Mouse (Mus musculus) neural tube, embryonic 13.5 days (tissue): ENCODE measurements around the gene Pkp4. TPM values are rescaled to one million over a fixed set of nuclear protein-coding genes. Genes with fewer than 3 reads are reported as not detected.
"Not testable (repeated sequence)": the region's sequence is repeated elsewhere in the genome, so short reads cannot be mapped to it uniquely, and the experiment has no call there.

Source experiments
- ATAC-seq: fragments of 200-750 bp; cut with Nextera tagmentation; 2 replicates; pipeline ENCODE4 v1.8.0; 2017; ENCODE audit warnings: low read depth, mild to moderate bottlenecking, moderate TSS enrichment, moderate library complexity
- H3K27ac ChIP-seq: fragments of 300-500 bp; sonication (generic); replicated peaks from 2 replicates; pipeline ENCODE4 v1.5.1; 2015; ENCODE audit warnings: moderate library complexity, mild to moderate bottlenecking, inconsistent platforms
- H3K27me3 ChIP-seq: fragments of 300-500 bp; sonication (generic); 2 replicates; pipeline ENCODE4 v1.6.1; 2015; ENCODE audit warnings: mild to moderate bottlenecking, inconsistent platforms
- H3K36me3 ChIP-seq: fragments of 300-500 bp; sonication (generic); 2 replicates; pipeline ENCODE4 v1.6.1; 2015; ENCODE audit warnings: mild to moderate bottlenecking, inconsistent platforms
- H3K4me1 ChIP-seq: fragments of 300-500 bp; sonication (generic); replicated peaks from 2 replicates; pipeline ENCODE4 v1.6.1; 2015; ENCODE audit warnings: inconsistent platforms
- H3K4me2 ChIP-seq: fragments of 300-500 bp; sonication (generic); 2 replicates; pipeline ENCODE4 v1.6.1; 2015; ENCODE audit warnings: inconsistent platforms, mild to moderate bottlenecking, moderate library complexity
- H3K4me3 ChIP-seq: fragments of 300-500 bp; sonication (generic); 2 replicates; pipeline ENCODE4 v1.5.1; 2015; ENCODE audit warnings: mild to moderate bottlenecking, inconsistent platforms
- H3K9ac ChIP-seq: fragments of 300-500 bp; sonication (generic); 2 replicates; pipeline ENCODE4 v1.6.1; 2015; ENCODE audit warnings: moderate library complexity, mild to moderate bottlenecking, inconsistent platforms
- H3K9me3 ChIP-seq: fragments of 300-500 bp; sonication (generic); 2 replicates; pipeline ENCODE4 v1.6.1; 2016; ENCODE audit warnings: inconsistent platforms
- WGBS: fragments of 180-500 bp; shearing (Covaris S2); methylation state at CpG from one replicate; pipeline ENCODE4 v1.1.7; 2015; 5-methylcytosine and 5-hydroxymethylcytosine counted together
- polyA plus RNA-seq: library from polyadenylated mRNA; unstranded; fragments of >200 nt; fragmentation: Nextera tagmentation; extraction: Ambion mirVana; gene quantifications from 2 replicates; pipeline ENCODE4 v1.2.1, GENCODE M21; 2015

Gene Pkp4
- polyA plus RNA-seq, 1 experiment from 2014 or later: 16.6 TPM

DNA sequence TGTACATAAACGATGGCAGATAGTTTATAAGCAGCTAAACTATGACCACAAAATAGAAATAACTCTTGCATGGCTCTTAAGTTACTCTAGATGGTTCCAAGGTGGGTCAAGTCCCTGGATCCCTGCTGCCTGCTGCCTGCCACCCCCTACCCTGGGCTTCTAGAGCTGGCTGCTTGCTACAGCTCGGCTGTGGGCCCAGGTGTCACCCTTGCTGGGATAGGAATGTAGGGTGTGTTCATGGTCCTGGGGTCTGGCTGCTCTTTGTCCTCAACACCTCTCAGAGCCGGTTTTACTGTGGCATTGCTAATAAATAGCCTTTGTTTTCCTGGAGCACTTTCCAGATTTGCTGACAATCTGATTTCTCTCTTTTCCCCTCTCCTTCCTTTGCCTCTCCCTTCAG lies 189.4 kb downstream of the Pkp4 start:
- H3K27ac ChIP-seq: peak overlapping the region; percentile 18; the same call in 1 of the 2 replicates
- H3K9me3 ChIP-seq: no peaks in the 10 kb centered on the region
- H3K36me3 ChIP-seq: peaks cover 35% of the 10 kb centered on the region
- no peak overlapping the region for H3K9ac ChIP-seq
- H3K4me1 ChIP-seq: peaks cover 23% of the 10 kb centered on the region
- H3K4me2 ChIP-seq: no peak overlapping the region
- no peak for ATAC-seq
- H3K27me3 ChIP-seq: no peaks in the 10 kb centered on the region
- H3K4me3 ChIP-seq: no peak overlapping the region
- WGBS: 54% methylated on average over 3 of the region's 3 CpGs

DNA sequence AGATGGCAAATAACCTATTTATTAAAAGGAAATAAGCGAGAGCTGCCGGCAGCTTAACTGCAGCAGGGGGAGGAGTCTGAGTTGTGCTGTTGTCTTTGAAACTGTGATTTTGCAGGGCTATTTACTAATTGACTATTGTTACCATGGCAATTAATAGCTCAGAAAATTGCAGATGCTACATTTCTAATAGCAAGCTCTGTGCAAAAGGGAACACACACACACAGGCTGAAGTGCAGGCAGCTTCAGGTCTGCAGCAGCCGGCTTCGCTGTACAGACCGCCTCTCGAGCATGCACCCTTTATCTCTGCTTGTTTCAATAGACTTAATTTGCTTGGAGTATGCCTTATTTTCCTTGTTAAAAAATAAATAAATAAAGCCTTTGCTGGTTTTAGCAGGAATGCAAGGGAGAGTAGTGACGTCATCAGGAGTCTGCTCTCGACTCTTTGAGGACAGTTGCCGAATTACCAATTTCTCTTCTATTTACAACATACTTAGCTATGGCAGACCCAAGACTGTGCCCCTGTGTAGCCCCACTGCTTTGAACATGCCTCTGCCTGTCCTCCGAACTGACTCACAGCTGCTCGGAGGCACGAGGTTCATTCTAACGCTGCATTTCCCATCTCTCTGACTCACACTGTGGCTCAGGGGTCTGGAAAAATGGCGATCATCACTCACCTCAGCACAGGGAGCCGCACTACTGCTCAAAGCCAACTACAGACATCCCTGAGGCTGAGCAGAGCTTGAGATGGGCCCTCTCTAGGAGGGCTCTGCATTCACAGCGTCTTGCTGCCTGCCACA lies 190.9 kb downstream of the Pkp4 start:
- Histone ChIP-seq H3K9me3 (no peaks in the 10 kb centered on the region), H3K9ac (peak overlapping the region; percentile 39; the same call in 1 of the 2 replicates), H3K4me1 (peaks cover 23% of the 10 kb centered on the region), H3K4me3 (no peak overlapping the region), H3K27me3 (no peaks in the 10 kb centered on the region), H3K27ac (peak overlapping the region; percentile 54), H3K36me3 (peaks cover 38% of the 10 kb centered on the region), H3K4me2 (peak overlapping the region; percentile 9)
- ATAC-seq: peak; percentile 80
- WGBS: 58% methylated on average over 16 of the region's 16 CpGs

DNA sequence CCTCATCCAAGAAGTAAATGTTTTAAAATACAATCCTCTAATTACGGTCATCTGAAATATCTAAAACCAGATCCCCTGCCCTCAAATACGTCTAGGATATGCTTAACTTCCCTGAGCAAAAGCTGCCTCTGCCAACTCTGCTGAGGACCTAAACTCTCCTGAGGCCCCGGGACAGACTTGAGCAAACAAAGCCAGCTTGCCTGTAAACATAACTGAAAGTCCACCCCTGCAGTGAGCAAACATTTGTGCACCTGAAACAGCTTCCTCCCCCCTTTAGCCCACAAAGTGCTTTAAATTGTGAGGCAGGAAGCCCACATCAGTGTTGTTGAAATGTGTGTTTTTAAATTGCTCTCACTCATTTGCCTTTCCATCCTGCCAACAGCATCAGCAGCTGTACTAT lies 193.2 kb downstream of the Pkp4 start:
- Histone ChIP-seq H3K4me1 (peaks cover 23% of the 10 kb centered on the region), H3K27ac (no peak overlapping the region), H3K36me3 (peaks cover 26% of the 10 kb centered on the region), H3K9ac (no peak overlapping the region), H3K4me3 (no peak overlapping the region), H3K27me3 (no peaks in the 10 kb centered on the region), H3K4me2 (no peak overlapping the region), H3K9me3 (no peaks in the 10 kb centered on the region)
- WGBS: 80% methylated on average over 3 of the region's 3 CpGs
- ATAC-seq: no peak

DNA sequence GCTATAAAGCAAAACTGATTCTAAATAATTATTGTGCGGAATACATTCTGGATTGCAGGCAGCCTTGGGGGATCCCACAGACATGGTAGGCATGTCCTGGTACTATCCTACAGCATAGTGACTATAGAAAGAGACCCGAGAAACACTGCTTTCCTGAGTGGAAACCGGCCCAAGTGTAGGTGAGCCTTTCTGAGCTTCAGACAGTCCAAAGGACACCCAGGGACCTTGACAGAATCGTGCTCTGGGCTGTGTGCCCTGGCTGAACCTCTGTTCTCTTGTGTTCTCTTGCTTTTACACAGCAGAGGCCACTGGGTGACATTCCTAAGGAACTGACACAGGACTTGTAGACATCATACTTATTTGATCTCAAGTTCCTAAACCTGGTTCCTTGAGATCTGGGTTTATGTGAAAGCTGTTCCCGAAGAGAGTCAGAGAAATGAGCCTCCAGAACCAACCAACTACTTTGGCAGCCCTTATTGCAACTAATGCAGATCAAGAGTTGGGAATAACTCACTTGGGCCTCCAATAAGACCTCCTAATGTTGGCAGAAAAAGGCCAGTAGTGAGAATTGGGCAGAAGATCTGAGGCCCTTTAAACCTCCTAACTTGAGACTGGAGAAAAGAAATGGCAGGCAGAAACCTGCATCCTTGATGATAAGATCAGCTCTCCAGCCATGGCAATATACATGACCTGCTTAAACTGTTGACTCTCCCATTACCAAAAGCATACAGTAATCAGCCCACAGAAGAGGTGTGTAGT lies 195.1 kb downstream of the Pkp4 start:
- H3K4me2 ChIP-seq: no peak overlapping the region
- peaks cover 23% of the 10 kb centered on the region for H3K36me3 ChIP-seq
- no peak overlapping the region for H3K27ac ChIP-seq
- no peak for ATAC-seq
- peaks cover 27% of the 10 kb centered on the region for H3K4me1 ChIP-seq
- no peaks in the 10 kb centered on the region for H3K27me3 ChIP-seq
- no peak overlapping the region for H3K9ac ChIP-seq
- WGBS: 96% methylated on average over 5 of the region's 5 CpGs
- H3K4me3 ChIP-seq: no peak overlapping the region
- H3K9me3 ChIP-seq: no peaks in the 10 kb centered on the region

DNA sequence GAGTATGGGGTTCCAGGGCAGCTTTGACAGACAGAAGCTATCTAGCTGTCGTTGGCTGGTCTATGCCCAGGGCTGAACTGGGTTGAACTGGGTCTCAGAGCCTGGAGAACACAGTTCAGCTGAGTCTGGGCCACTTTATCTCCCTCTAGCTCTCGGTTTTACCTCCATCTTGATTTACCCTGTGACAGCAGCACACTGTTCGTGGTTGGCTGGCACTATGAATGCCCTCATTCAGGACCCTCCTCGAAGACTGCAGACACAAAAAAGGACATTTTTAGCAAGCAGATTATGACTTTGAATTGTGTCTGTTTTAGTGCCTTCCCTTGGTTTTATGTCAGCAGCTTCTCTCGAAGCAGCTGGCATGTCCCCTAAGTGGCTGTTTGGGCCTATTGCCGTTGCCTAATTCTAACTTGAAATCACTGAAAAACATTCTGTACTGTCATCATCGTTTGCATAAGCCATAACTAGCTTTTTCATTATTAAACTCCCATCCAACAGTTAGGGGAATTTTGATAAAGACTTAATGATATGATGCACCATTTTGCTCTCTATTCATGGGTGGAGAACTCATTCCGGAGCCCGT lies 199.2 kb downstream of the Pkp4 start:
- no peaks in the 10 kb centered on the region for H3K27me3 ChIP-seq
- H3K27ac ChIP-seq: no peak overlapping the region; the same call in 1 of the 2 replicates
- H3K36me3 ChIP-seq: peaks cover 14% of the 10 kb centered on the region
- H3K4me1 ChIP-seq: 0 out of 2 replicates have a peak, but pooled peaks cover 10% of the 10 kb centered on the region
- 58% methylated on average over 9 of the region's 9 CpGs for whole genome bisulfite sequencing
- H3K9ac ChIP-seq: no peak overlapping the region
- H3K9me3 ChIP-seq: no peaks in the 10 kb centered on the region
- H3K4me2 ChIP-seq: no peak overlapping the region
- no peak overlapping the region for H3K4me3 ChIP-seq
- ATAC-seq: no peak

DNA sequence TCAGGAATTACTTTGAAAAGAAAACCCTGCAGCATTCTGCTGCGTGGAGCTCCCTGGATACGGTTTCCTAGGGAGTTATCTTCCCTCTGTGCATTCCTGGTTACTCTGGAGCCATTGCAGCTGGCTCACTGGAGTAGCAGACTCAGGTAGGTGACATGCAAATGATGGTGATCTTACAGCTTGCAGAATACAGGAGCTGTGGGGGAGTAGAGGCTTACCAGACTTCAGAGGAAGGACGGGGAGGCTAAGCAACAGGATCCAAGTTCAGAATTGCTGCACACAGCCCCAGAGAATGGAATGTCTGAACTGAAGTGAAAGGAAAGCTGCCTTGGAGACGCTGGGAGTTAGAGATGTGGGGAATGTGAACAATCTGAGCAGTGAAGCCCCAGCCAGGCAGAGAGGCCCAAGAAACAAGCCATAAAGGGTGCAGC lies 200.7 kb downstream of the Pkp4 start:
- Histone ChIP-seq H3K4me1 (0 out of 2 replicates have a peak, but pooled peaks cover 10% of the 10 kb centered on the region), H3K27ac (no peak overlapping the region; the same call in 1 of the 2 replicates), H3K4me3 (no peak overlapping the region), H3K4me2 (no peak overlapping the region), H3K27me3 (no peaks in the 10 kb centered on the region), H3K9me3 (no peaks in the 10 kb centered on the region), H3K36me3 (0 out of 2 replicates have a peak, but pooled peaks cover under 1% of the 10 kb centered on the region), H3K9ac (no peak overlapping the region)
- WGBS: 41% methylated on average over 4 of the region's 4 CpGs
- peak; percentile 23; the same call in 1 of the 2 replicates for ATAC-seq

DNA sequence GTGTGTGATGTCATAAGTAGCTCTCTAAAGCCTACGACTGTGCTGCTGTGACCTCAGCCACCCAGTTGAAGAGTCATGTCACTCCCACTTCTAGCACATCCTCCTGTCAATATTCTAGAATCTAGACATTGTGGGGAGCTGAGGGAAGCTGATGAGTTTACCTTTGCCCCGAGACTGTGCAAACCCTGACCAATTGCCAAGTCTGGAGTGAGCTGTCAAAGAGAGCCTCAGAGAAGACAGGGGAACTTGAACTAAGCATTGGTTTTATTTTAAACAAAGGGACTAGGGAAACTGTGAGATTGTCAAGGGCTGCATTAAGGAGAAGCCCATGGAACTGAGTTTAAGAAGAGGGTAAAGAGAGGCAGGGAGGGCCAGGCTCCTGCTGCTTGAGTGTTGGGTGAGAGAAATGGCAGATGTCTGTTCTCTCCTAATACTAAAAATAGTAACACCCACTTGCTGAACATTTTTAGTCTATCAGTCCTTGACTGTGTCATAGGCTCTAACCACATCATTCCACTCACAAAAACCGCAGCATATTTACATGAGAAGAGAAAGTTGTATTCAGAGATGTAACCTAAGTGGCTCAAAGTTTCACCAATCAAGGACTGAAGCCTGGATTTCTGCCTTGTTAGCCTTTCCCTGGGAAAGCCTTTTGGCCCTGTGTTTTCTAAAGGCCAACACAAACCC lies 203.6 kb downstream of the Pkp4 start:
- Histone ChIP-seq H3K9me3 (no peaks in the 10 kb centered on the region), H3K9ac (no peak overlapping the region)
- ATAC-seq: no peak

DNA sequence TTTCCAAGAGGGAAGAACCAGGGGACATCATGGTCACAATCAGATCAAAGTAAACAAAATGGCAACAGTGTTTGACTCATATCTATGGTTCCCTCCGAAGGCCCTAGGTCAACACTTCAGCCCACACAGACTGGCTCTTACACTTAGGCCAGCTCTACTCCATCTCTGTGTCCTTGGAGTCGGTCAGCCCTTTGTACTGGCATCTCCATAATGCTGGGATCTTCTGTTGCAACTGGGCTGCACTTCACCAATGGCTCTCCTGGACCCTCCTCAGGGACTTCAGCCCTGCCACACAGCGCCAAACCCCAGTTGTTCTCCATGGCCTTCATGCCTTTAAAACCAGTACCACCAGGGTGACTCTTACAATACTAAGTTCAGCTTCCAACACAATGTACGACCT lies 206.5 kb downstream of the Pkp4 start:
- WGBS: 94% methylated on average over 4 of the region's 4 CpGs
- no peaks in the 10 kb centered on the region for H3K9me3 ChIP-seq
- no peak for ATAC-seq

More for the DNA sequence above, 203.6 kb downstream of the Pkp4 start:
- no peak overlapping the region for H3K4me3 ChIP-seq
- H3K27ac ChIP-seq: no peak overlapping the region
- H3K4me2 ChIP-seq: no peak overlapping the region
- 0 out of 2 replicates have a peak, but pooled peaks cover 10% of the 10 kb centered on the region for H3K4me1 ChIP-seq
- 93% methylated on average over 3 of the region's 3 CpGs for WGBS
- no peaks in the 10 kb centered on the region for H3K36me3 ChIP-seq
- H3K27me3 ChIP-seq: no peaks in the 10 kb centered on the region

DNA sequence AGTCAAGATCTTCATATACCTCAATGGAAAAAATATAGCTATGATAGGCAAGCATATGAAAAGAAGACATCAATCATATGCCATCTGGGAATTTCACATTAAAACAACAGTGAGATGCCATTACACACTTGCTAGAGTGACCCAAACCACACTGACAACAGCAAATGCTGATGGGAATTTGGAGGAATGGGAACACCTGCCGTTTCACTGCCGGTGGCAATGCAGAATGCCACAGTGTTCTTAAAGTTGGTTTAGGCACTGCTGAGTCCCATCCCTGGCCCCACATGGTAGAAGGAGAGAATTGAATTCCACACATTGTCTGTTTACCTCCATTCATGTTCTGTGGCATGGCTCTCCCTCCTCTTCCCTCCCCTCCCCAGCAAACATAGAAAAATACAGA lies 212.5 kb downstream of the Pkp4 start:
- Histone ChIP-seq H3K27ac (no peak overlapping the region), H3K4me2 (no peak overlapping the region), H3K4me1 (no peaks in the 10 kb centered on the region), H3K9ac (no peak overlapping the region), H3K36me3 (no peaks in the 10 kb centered on the region), H3K9me3 (no peaks in the 10 kb centered on the region), H3K27me3 (no peaks in the 10 kb centered on the region), H3K4me3 (no peak overlapping the region)
- WGBS: 84% methylated on average over 2 of the region's 2 CpGs
- no peak for ATAC-seq

More for the DNA sequence above, 206.5 kb downstream of the Pkp4 start:
- Histone ChIP-seq H3K4me3 (no peak overlapping the region), H3K36me3 (no peaks in the 10 kb centered on the region), H3K9ac (no peak overlapping the region), H3K4me1 (no peaks in the 10 kb centered on the region), H3K27me3 (no peaks in the 10 kb centered on the region), H3K4me2 (no peak overlapping the region), H3K27ac (no peak overlapping the region)

DNA sequence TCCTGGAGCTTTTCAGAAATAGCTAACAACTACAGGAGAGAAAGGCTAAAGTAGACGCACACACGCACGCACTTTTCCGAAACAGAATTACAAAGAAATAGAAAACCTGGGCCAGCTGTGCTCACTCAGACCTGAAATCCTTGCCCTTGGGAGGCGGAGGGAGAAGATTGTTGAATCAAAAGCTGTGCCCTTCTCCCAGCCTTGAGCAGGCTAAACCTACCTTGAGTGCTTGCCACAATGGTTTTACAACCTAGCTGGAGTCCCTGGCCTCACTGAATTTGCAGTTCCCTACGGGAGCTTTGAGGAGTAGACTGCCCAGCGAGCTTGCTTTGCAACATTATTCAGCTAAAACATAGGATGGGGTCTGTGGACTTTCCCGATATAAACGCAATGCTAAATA lies 217.4 kb downstream of the Pkp4 start:
- WGBS: 89% methylated on average over 9 of the region's 9 CpGs
- H3K4me3 ChIP-seq: no peak overlapping the region
- ATAC-seq: no peak
- H3K9me3 ChIP-seq: no peaks in the 10 kb centered on the region
- no peak overlapping the region for H3K4me2 ChIP-seq
- no peaks in the 10 kb centered on the region for H3K36me3 ChIP-seq
- no peaks in the 10 kb centered on the region for H3K4me1 ChIP-seq
- H3K27ac ChIP-seq: no peak overlapping the region
- H3K27me3 ChIP-seq: no peaks in the 10 kb centered on the region
- no peak overlapping the region for H3K9ac ChIP-seq

DNA sequence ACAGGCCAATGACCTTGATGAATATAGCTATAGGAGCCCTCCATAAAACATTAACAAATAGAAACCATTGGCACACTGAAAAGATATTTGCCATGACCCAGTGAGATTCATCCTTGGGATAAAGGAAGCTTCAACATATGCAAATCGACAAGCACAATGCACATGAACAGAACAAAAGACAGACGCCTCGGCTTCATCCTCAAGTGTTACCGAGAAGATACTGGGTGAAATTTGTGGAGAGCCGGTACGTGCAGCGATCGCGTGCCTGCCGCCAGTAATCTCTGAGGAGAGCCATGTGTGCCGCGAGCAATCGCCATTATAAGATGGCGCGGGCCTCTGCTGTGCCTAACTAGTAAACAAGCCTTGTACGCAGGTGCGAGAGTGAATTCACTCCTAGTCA lies 218.2 kb downstream of the Pkp4 start:
- not testable (repeated sequence) for H3K4me1 ChIP-seq, H3K27me3 ChIP-seq, ATAC-seq, H3K4me2 ChIP-seq, H3K36me3 ChIP-seq, H3K27ac ChIP-seq, H3K9ac ChIP-seq, H3K9me3 ChIP-seq, H3K4me3 ChIP-seq
- WGBS: 93% methylated on average over 16 of the region's 17 CpGs
